In genomic region chr6:99538194-99538941, GRCm38 (mm10) we compare ENCODE assay signal across 21 mouse cellular contexts. TPM values are rescaled to one million over a fixed set of nuclear protein-coding genes. Genes with fewer than 3 reads are reported as not detected.
DNase-seq lines count a peak whose midpoint lies in the region; ATAC-seq and TF ChIP-seq lines count a peak whose summit lies in the region.
"Had no signal": no experiment of that assay in that cellular context is flagged by ENCODE, and none has a peak within 500 bp of the region (broad histone marks: within the 10 kb centered on the region; RNA-seq: fewer than 3 reads in every experiment).

No protein-coding gene starts in this region.

- H3K27ac ChIP-seq in intestine, embryonic 14.5 days (ENCODE audit: low read depth) = peak overlapping the region; percentile 69; the same call in 1 of the 2 replicates
- H3K27ac ChIP-seq in intestine, embryonic 15.5 days = no peak overlapping the region
- peak overlapping the region; percentile 48; the same call in 1 of the 2 replicates for H3K27ac ChIP-seq in lung, embryonic 16.5 days (ENCODE audit: low read length)
- no peak overlapping the region for H3K27ac ChIP-seq in hindbrain, postnatal 0 days
- H3K27ac ChIP-seq: embryonic facial prominence, embryonic 12.5 days; forebrain, embryonic 12.5 days; hindbrain, embryonic 13.5 days had no signal

- no peak overlapping the region for H3K4me3 ChIP-seq in intestine, embryonic 14.5 days (ENCODE audit: low read depth, low read length)
- H3K4me3 ChIP-seq in intestine, embryonic 15.5 days (replicated peaks) = no peak overlapping the region
- H3K4me3 ChIP-seq in lung, embryonic 16.5 days (ENCODE audit: low read length) = no peak overlapping the region
- no peak overlapping the region for H3K4me3 ChIP-seq in lung, adult 2 months (replicated peaks; ENCODE audit: extremely low read depth, low read depth, low read length)
- H3K4me3 ChIP-seq in hindbrain, postnatal 0 days (ENCODE audit: low read length) = no peak overlapping the region
- H3K4me3 ChIP-seq: embryonic facial prominence, embryonic 12.5 days; forebrain, embryonic 12.5 days; hindbrain, embryonic 13.5 days had no signal

- no peak for TF ChIP-seq CTCF in lung, adult 2 months (IDR thresholded peaks at IDR 0.05; ENCODE audit: insufficient read depth, low read length)
- TF ChIP-seq CTCF in hindbrain, postnatal 0 days (IDR thresholded peaks at IDR 0.05; ENCODE audit: low read depth) = no peak

- no peak; the same call in 1 of the 2 replicates for ATAC-seq in intestine, embryonic 14.5 days (replicated peaks; ENCODE audit: low FRiP score, low TSS enrichment, low read depth)
- ATAC-seq in intestine, embryonic 15.5 days = no peak
- peak; percentile 53 for ATAC-seq in lung, embryonic 16.5 days (ENCODE audit: low read depth)
- ATAC-seq in granulocyte monocyte progenitor cell, adult 5-6 weeks (replicated peaks; ENCODE audit: poor library complexity, severe bottlenecking) = peak; percentile 71
- peak; percentile 50 for ATAC-seq in megakaryocyte progenitor cell, adult 5-6 weeks (replicated peaks; ENCODE audit: poor library complexity)
- no peak for ATAC-seq in hindbrain, postnatal 0 days
- ATAC-seq: CD4-positive, CD25-positive, alpha-beta regulatory T cell, adult 4 months; forebrain, embryonic 16.5 days had no signal

- H3K27me3 ChIP-seq in intestine, embryonic 14.5 days (replicated peaks; ENCODE audit: control insufficient read depth, insufficient read depth, low read length) = no peaks in the 10 kb centered on the region
- H3K27me3 ChIP-seq in intestine, embryonic 15.5 days (replicated peaks) = no peaks in the 10 kb centered on the region
- H3K27me3 ChIP-seq in lung, embryonic 16.5 days (ENCODE audit: control insufficient read depth, insufficient read depth, low read depth, low read length) = no peaks in the 10 kb centered on the region
- no peaks in the 10 kb centered on the region for H3K27me3 ChIP-seq in hindbrain, postnatal 0 days (ENCODE audit: insufficient read depth, low read length)
- H3K27me3 ChIP-seq: embryonic facial prominence, embryonic 12.5 days; forebrain, embryonic 12.5 days; hindbrain, embryonic 13.5 days had no signal

- no peak for DNase-seq in intestine, embryonic 14.5 days (ENCODE audit: low spot score)
- no peak for DNase-seq in lung, adult 2 months
- DNase-seq in hindbrain, postnatal 0 days (ENCODE audit: low spot score) = no peak
- DNase-seq: adrenal gland, adult 8-10 months; adrenal gland, postnatal 36 days; B cell, adult 2 months; cerebellum, adult 2 months; cerebellum, postnatal 10 days; embryo, embryonic 11 days; gastrocnemius, postnatal 10 days; heart, postnatal 10 days had no signal

- H3K4me1 ChIP-seq in intestine, embryonic 14.5 days (replicated peaks; ENCODE audit: control insufficient read depth, insufficient read depth, low read length) = no peaks in the 10 kb centered on the region; the same call in 1 of the 2 replicates
- H3K4me1 ChIP-seq in intestine, embryonic 15.5 days (replicated peaks) = 0 out of 2 replicates have a peak, but pooled peaks cover 2% of the 10 kb centered on the region
- H3K4me1 ChIP-seq in lung, embryonic 16.5 days (replicated peaks; ENCODE audit: control insufficient read depth, insufficient read depth, low read length) = peaks cover 19% of the 10 kb centered on the region
- H3K4me1 ChIP-seq in lung, adult 2 months (ENCODE audit: control insufficient read depth, insufficient read depth, low read length) = peaks cover 3% of the 10 kb centered on the region
- H3K4me1 ChIP-seq in hindbrain, postnatal 0 days (ENCODE audit: insufficient read depth, low read length) = no peaks in the 10 kb centered on the region
- H3K4me1 ChIP-seq: forebrain, embryonic 12.5 days; hindbrain, embryonic 13.5 days had no signal

- WGBS in intestine, embryonic 14.5 days = 61% methylated on average over 17 of the region's 17 CpGs
- WGBS in intestine, embryonic 15.5 days = 52% methylated on average over 17 of the region's 17 CpGs
- 38% methylated on average over 17 of the region's 17 CpGs for WGBS in lung, embryonic 16.5 days
- 63% methylated on average over 17 of the region's 17 CpGs for WGBS in lung, adult 2 months
- 84% methylated on average over 17 of the region's 17 CpGs for WGBS in hindbrain, postnatal 0 days

- TF ChIP-seq POLR2A in lung, adult 2 months (IDR thresholded peaks at IDR 0.05; ENCODE audit: borderline replicate concordance, extremely low read depth, low read depth, low read length) = no peak

- H3K36me3 ChIP-seq in intestine, embryonic 14.5 days (ENCODE audit: control insufficient read depth, insufficient read depth, low read length) = no peaks in the 10 kb centered on the region
- H3K36me3 ChIP-seq in intestine, embryonic 15.5 days = no peaks in the 10 kb centered on the region
- no peaks in the 10 kb centered on the region for H3K36me3 ChIP-seq in lung, embryonic 16.5 days (ENCODE audit: control insufficient read depth, insufficient read depth, low read length)
- no peaks in the 10 kb centered on the region for H3K36me3 ChIP-seq in hindbrain, postnatal 0 days (ENCODE audit: insufficient read depth, low read length)
- H3K36me3 ChIP-seq: embryonic facial prominence, embryonic 12.5 days; forebrain, embryonic 12.5 days; G1E; hindbrain, embryonic 13.5 days had no signal

- H3K9me3 ChIP-seq in intestine, embryonic 14.5 days (ENCODE audit: control insufficient read depth, low read length) = no peaks in the 10 kb centered on the region
- H3K9me3 ChIP-seq in intestine, embryonic 15.5 days = no peaks in the 10 kb centered on the region
- H3K9me3 ChIP-seq in lung, embryonic 16.5 days (ENCODE audit: control insufficient read depth, low read length) = no peaks in the 10 kb centered on the region
- H3K9me3 ChIP-seq in hindbrain, postnatal 0 days (ENCODE audit: low read length) = no peaks in the 10 kb centered on the region
- H3K9me3 ChIP-seq: embryonic facial prominence, embryonic 12.5 days; forebrain, embryonic 12.5 days; G1E; hindbrain, embryonic 13.5 days had no signal

- no peak overlapping the region for H3K4me2 ChIP-seq in intestine, embryonic 14.5 days (ENCODE audit: low read length)
- no peak overlapping the region for H3K4me2 ChIP-seq in intestine, embryonic 15.5 days (replicated peaks)
- no peak overlapping the region for H3K4me2 ChIP-seq in lung, embryonic 16.5 days (ENCODE audit: low read depth, low read length)
- H3K4me2 ChIP-seq in hindbrain, postnatal 0 days (ENCODE audit: low read depth, low read length) = no peak overlapping the region
- H3K4me2 ChIP-seq: embryonic facial prominence, embryonic 12.5 days; forebrain, embryonic 12.5 days; hindbrain, embryonic 13.5 days had no signal

- H3K9ac ChIP-seq in intestine, embryonic 14.5 days (ENCODE audit: low read length) = no peak overlapping the region
- H3K9ac ChIP-seq in intestine, embryonic 15.5 days = no peak overlapping the region
- no peak overlapping the region for H3K9ac ChIP-seq in lung, embryonic 16.5 days (ENCODE audit: low read length)
- H3K9ac ChIP-seq in hindbrain, postnatal 0 days (replicated peaks; ENCODE audit: low read length) = no peak overlapping the region
- H3K9ac ChIP-seq: embryonic facial prominence, embryonic 12.5 days; forebrain, embryonic 12.5 days; hindbrain, embryonic 13.5 days had no signal

RNA-seq across cellular contexts. Expression of gene Foxp1, which starts 15.8 kb away (rescaled TPM):
- 133 and 149 TPM in 2 replicates for polyA plus RNA-seq in intestine, embryonic 14.5 days (2014; fragmentation: Nextera tagmentation; extraction: Ambion mirVana)
- polyA plus RNA-seq in intestine, embryonic 15.5 days (2015; fragmentation: Nextera tagmentation; extraction: Ambion mirVana) = 87.2 and 103 TPM in 2 replicates
- polyA plus RNA-seq in lung, embryonic 16.5 days (2015; fragmentation: Nextera tagmentation; extraction: Ambion mirVana) = 104 and 116 TPM in 2 replicates
- 135 and 169 TPM in 2 replicates for polyA plus RNA-seq in lung, adult 2 months (2012; rRNA removed)
- total RNA-seq in granulocyte monocyte progenitor cell, adult 5-6 weeks (2014; fragmentation: Nextera tagmentation) = 124 and 128 TPM in 2 replicates
- total RNA-seq in granulocyte monocyte progenitor cell, adult 5-6 weeks (2017) = 62.0 and 68.5 TPM in 2 replicates
- 72.1 and 97.3 TPM in 2 replicates for total RNA-seq in megakaryocyte progenitor cell, adult 5-6 weeks (2015)
- 49.5 and 50.1 TPM in 2 replicates for total RNA-seq in megakaryocyte progenitor cell, adult 5-6 weeks (2017)
- 53.6 and 55.2 TPM in 2 replicates for total RNA-seq in hindbrain, postnatal 0 days (2014; rRNA removed)
- polyA plus RNA-seq in hindbrain, postnatal 0 days (2015; fragmentation: Nextera tagmentation; extraction: Ambion mirVana) = 50.9 and 54.8 TPM in 2 replicates

Comparison
In these comparisons a context has a peak if more than half of its experiments do, and no peak if none do; other contexts are left out.
1. H3K27ac ChIP-seq: peak in intestine, embryonic 14.5 days (single experiment) and lung, embryonic 16.5 days (single experiment); none in intestine, embryonic 15.5 days (single experiment) and hindbrain, postnatal 0 days (single experiment).
2. ATAC-seq: peak in lung, embryonic 16.5 days (single experiment), granulocyte monocyte progenitor cell, adult 5-6 weeks (single experiment) and megakaryocyte progenitor cell, adult 5-6 weeks (single experiment); none in intestine, embryonic 14.5 days (single experiment), intestine, embryonic 15.5 days (single experiment) and hindbrain, postnatal 0 days (single experiment).